Mouse (Mus musculus): ENCODE results near the gene Card11.
A peak's percentile ranks its signal among the peaks of the same experiment; 100 is the strongest.

Card11 gene

GRCm38 (mm10) chr5:140918519-140918918 lies 81.9 kb downstream of the Card11 start:
- DNase-seq (ENCODE audit: low spot score in 2 of 2) = no peak

GRCm38 (mm10) chr5:140917807-140918206 lies 82.6 kb downstream of the Card11 start:
- no peak for DNase-seq (ENCODE audit: low spot score in 2 of 2)

- DNase-seq (ENCODE audit: low spot score in 2 of 2) = no peak
Observed at GRCm38 (mm10) chr5:140910841-140911240, 89.5 kb downstream of the Card11 start.

GRCm38 (mm10) chr5:140900866-140901265 lies 99.5 kb downstream of the Card11 start:
- no peak for DNase-seq (ENCODE audit: low spot score in 2 of 2)

- DNase-seq (ENCODE audit: low spot score in 2 of 2) = no peak
Observed at GRCm38 (mm10) chr5:140891080-140891479, 109.3 kb downstream of the Card11 start.

GRCm38 (mm10) chr5:140890050-140890449 lies 110.3 kb downstream of the Card11 start:
- DNase-seq (ENCODE audit: low spot score in 2 of 2) = no peak

GRCm38 (mm10) chr5:140889539-140889938 lies 110.8 kb downstream of the Card11 start:
- peak; percentile 42 to 56 for DNase-seq (ENCODE audit: low spot score in 2 of 2)

- DNase-seq (ENCODE audit: low spot score in 2 of 2) = no peak
Observed at GRCm38 (mm10) chr5:140887871-140888270, 112.5 kb downstream of the Card11 start.

GRCm38 (mm10) chr5:140884966-140885365 lies 115.4 kb downstream of the Card11 start:
- DNase-seq (ENCODE audit: low spot score in 2 of 2) = no peak

- no peak for DNase-seq (ENCODE audit: low spot score in 2 of 2)
Observed at GRCm38 (mm10) chr5:140882391-140882790, 118.0 kb downstream of the Card11 start.

GRCm38 (mm10) chr5:140880151-140880550 lies 120.2 kb downstream of the Card11 start:
- DNase-seq (ENCODE audit: low spot score in 2 of 2) = no peak

- DNase-seq (ENCODE audit: low spot score in 2 of 2) = no peak
Observed at GRCm38 (mm10) chr5:140878644-140879043, 121.7 kb downstream of the Card11 start.

- no peak for DNase-seq (ENCODE audit: low spot score in 2 of 2)
Observed at GRCm38 (mm10) chr5:140873736-140874307, 126.6 kb downstream of the Card11 start.

- DNase-seq (ENCODE audit: low spot score in 2 of 2) = no peak
Observed at GRCm38 (mm10) chr5:140873039-140873551, 127.3 kb downstream of the Card11 start.

- DNase-seq (ENCODE audit: low spot score in 2 of 2) = peak; percentile 45 to 51
Observed at GRCm38 (mm10) chr5:140872532-140873038, 127.8 kb downstream of the Card11 start.

GRCm38 (mm10) chr5:140871241-140871640 lies 129.1 kb downstream of the Card11 start:
- peak; percentile 41 to 51 for DNase-seq (ENCODE audit: low spot score in 2 of 2)

- peak; percentile 57 to 64 for DNase-seq (ENCODE audit: low spot score in 2 of 2)
Observed at GRCm38 (mm10) chr5:140869034-140869433, 131.3 kb downstream of the Card11 start.

GRCm38 (mm10) chr5:140859730-140860129 lies 140.7 kb downstream of the Card11 start:
- no peak for DNase-seq (ENCODE audit: low spot score in 2 of 2)

- DNase-seq (ENCODE audit: low spot score in 2 of 2) = no peak
Observed at GRCm38 (mm10) chr5:140858335-140858734, 142.0 kb downstream of the Card11 start.

- no peak for DNase-seq (ENCODE audit: low spot score in 2 of 2)
Observed at GRCm38 (mm10) chr5:140857432-140858154, 142.8 kb downstream of the Card11 start.

GRCm38 (mm10) chr5:140855909-140856530 lies 144.4 kb downstream of the Card11 start:
- no peak for DNase-seq (ENCODE audit: low spot score in 2 of 2)

- no peak for DNase-seq (ENCODE audit: low spot score in 2 of 2)
Observed at GRCm38 (mm10) chr5:140854700-140855099, 145.7 kb downstream of the Card11 start.
